Comparison of ENCODE assay signal across 9 mouse cellular contexts in the genomic region with DNA sequence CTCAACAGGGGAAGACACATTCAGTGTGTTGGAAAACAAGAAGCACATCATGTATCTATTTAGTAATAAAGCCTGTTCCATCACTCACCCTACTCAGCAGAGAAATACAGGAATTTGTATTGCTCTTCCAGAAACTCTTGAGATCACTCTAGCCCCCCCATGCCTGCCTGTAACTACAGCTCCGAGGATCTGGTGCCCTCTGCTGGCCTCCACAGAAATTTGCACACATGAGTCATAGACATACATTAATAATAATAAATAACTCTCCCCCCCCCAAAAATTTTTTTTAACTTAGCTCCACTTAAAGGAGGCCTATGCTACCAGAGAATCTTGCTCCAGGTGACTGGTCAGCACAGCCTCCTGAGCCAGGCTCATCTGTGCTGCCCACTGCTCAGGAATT. TPM values are rescaled to one million over a fixed set of nuclear protein-coding genes. Genes with fewer than 3 reads are reported as not detected.
A peak's percentile ranks its signal among the peaks of the same experiment; 100 is the strongest.
DNase-seq lines count a peak whose midpoint lies in the region; ATAC-seq lines count a peak whose summit lies in the region.
"Had no signal": no experiment of that assay in that cellular context is flagged by ENCODE, and none has a peak within 500 bp of the region (broad histone marks: within the 10 kb centered on the region; RNA-seq: fewer than 3 reads in every experiment).

No protein-coding gene starts in this region.

- H3K4me3 ChIP-seq in heart, embryonic 12.5 days = no peak overlapping the region
- H3K4me3 ChIP-seq: embryonic facial prominence, embryonic 12.5 days had no signal

- peaks cover 60% of the 10 kb centered on the region for H3K36me3 ChIP-seq in heart, embryonic 12.5 days

- intact Hi-C loops in heart, postnatal 10 days (cut with DNase I) = loop anchor here (5.0 kb wide), 1 partner anchor 129 kb away; no protein-coding TSS in a partner anchor

- WGBS in heart, embryonic 12.5 days = 26% methylated on average over 1 of the region's 1 CpGs

- H3K4me2 ChIP-seq in heart, embryonic 12.5 days = no peak overlapping the region
- H3K4me2 ChIP-seq: embryonic facial prominence, embryonic 12.5 days had no signal

- peaks cover 14% of the 10 kb centered on the region; the same call in 1 of the 2 replicates for H3K4me1 ChIP-seq in heart, embryonic 12.5 days (replicated peaks)
- H3K4me1 ChIP-seq: embryonic facial prominence, embryonic 12.5 days had no signal

- ATAC-seq in heart, embryonic 12.5 days (ENCODE audit: insufficient number of reproducible peaks, low FRiP score) = no peak
- peak; percentile 52 for ATAC-seq in granulocyte monocyte progenitor cell, adult 5-6 weeks (replicated peaks; ENCODE audit: poor library complexity, severe bottlenecking)

- no peak overlapping the region for H3K27ac ChIP-seq in heart, embryonic 12.5 days (ENCODE audit: poor library complexity, severe bottlenecking)
- H3K27ac ChIP-seq: embryonic facial prominence, embryonic 12.5 days had no signal

- DNase-seq in heart, postnatal 10 days = peak; percentile 30 to 44
- DNase-seq in ovary, postnatal 14 days (ENCODE audit: low spot score) = peak; percentile 19
- no peak for DNase-seq in ovary, adult 18-20 months (ENCODE audit: low spot score)
- DNase-seq in adrenal gland, adult 2 months = peak; percentile 14
- peak; percentile 66 for DNase-seq in retina, embryonic 14.5 days (ENCODE audit: low spot score)
- DNase-seq in MN1 (ENCODE audit: low spot score) = no peak

- no peaks in the 10 kb centered on the region for H3K27me3 ChIP-seq in heart, embryonic 12.5 days (replicated peaks)
- H3K27me3 ChIP-seq: embryonic facial prominence, embryonic 12.5 days had no signal

- no peak overlapping the region for H3K9ac ChIP-seq in heart, embryonic 12.5 days
- H3K9ac ChIP-seq: embryonic facial prominence, embryonic 12.5 days had no signal

- no peaks in the 10 kb centered on the region for H3K9me3 ChIP-seq in heart, embryonic 12.5 days (replicated peaks)
- H3K9me3 ChIP-seq: embryonic facial prominence, embryonic 12.5 days had no signal

RNA-seq across cellular contexts. Expression of a gene that starts 16.2 kb away (rescaled TPM):
- total RNA-seq in heart, postnatal 10 days (2021) = 10 to 100 TPM; 14.4 to 16.4 TPM
- polyA plus RNA-seq in heart, embryonic 12.5 days (2016; fragmentation: Nextera tagmentation; extraction: Ambion mirVana) = 4.8 and 5.1 TPM in 2 replicates
- 10 to 100 TPM in 1 of 2 experiments, 1 to 10 TPM in 1; 9.8 to 15.2 TPM for total RNA-seq in adrenal gland, adult 2 months (2021)
- polyA plus RNA-seq in adrenal gland, adult 2 months (2012; rRNA removed) = 1.7 and 2.0 TPM in 2 replicates
- 3.1 and 7.9 TPM in 2 replicates for total RNA-seq in granulocyte monocyte progenitor cell, adult 5-6 weeks (2014; fragmentation: Nextera tagmentation)
- 4.0 and 6.3 TPM in 2 replicates for total RNA-seq in granulocyte monocyte progenitor cell, adult 5-6 weeks (2017)

RNA-seq across cellular contexts. Expression of a gene that starts 16.6 kb away (rescaled TPM):
- 10 to 100 TPM; 18.5 to 19.5 TPM for total RNA-seq in heart, postnatal 10 days (2021)
- polyA plus RNA-seq in heart, embryonic 12.5 days (2016; fragmentation: Nextera tagmentation; extraction: Ambion mirVana) = 9.5 and 10.8 TPM in 2 replicates
- total RNA-seq in adrenal gland, adult 2 months (2021) = 10 to 100 TPM; 11.4 to 12.4 TPM
- 20.1 and 26.6 TPM in 2 replicates for polyA plus RNA-seq in adrenal gland, adult 2 months (2012; rRNA removed)
- total RNA-seq in granulocyte monocyte progenitor cell, adult 5-6 weeks (2014; fragmentation: Nextera tagmentation) = 27.6 and 41.7 TPM in 2 replicates
- 17.0 and 24.1 TPM in 2 replicates for total RNA-seq in granulocyte monocyte progenitor cell, adult 5-6 weeks (2017)

Comparison
In these comparisons a context has a peak if more than half of its experiments do, and no peak if none do; other contexts are left out.
1. DNase-seq: peak in heart, postnatal 10 days (2 of 2), ovary, postnatal 14 days (single experiment), adrenal gland, adult 2 months (single experiment) and retina, embryonic 14.5 days (single experiment); none in ovary, adult 18-20 months (single experiment) and MN1 (single experiment).